ENCODE assay signal across 11 mouse cellular contexts in genomic region chr11:84150884-84151283, GRCm38 (mm10). TPM values are rescaled to one million over a fixed set of nuclear protein-coding genes. Genes with fewer than 3 reads are reported as not detected.
DNase-seq lines count a peak whose midpoint lies in the region; ATAC-seq lines count a peak whose summit lies in the region.
"Had no signal": no experiment of that assay in that cellular context is flagged by ENCODE, and none has a peak within 500 bp of the region (broad histone marks: within the 10 kb centered on the region; RNA-seq: fewer than 3 reads in every experiment).

No protein-coding gene starts in this region.

- H3K9ac ChIP-seq in hindbrain, embryonic 11.5 days (ENCODE audit: low read depth, low read length): no peak overlapping the region
- no peak overlapping the region for H3K9ac ChIP-seq in hindbrain, embryonic 13.5 days
- H3K9ac ChIP-seq: limb, embryonic 15.5 days had no signal

- 61% methylated on average over 2 of the region's 2 CpGs for WGBS in hindbrain, embryonic 11.5 days
- WGBS in hindbrain, embryonic 13.5 days: 75% methylated on average over 2 of the region's 2 CpGs

- H3K9me3 ChIP-seq in hindbrain, embryonic 11.5 days (ENCODE audit: control insufficient read depth, low read length): no peaks in the 10 kb centered on the region
- H3K9me3 ChIP-seq in hindbrain, embryonic 13.5 days: no peaks in the 10 kb centered on the region
- H3K9me3 ChIP-seq: embryonic facial prominence, embryonic 10.5 days; limb, embryonic 15.5 days had no signal

- no peak overlapping the region for H3K27ac ChIP-seq in hindbrain, embryonic 11.5 days (ENCODE audit: low read depth, low read length)
- H3K27ac ChIP-seq in hindbrain, embryonic 13.5 days: no peak overlapping the region
- H3K27ac ChIP-seq: embryonic facial prominence, embryonic 10.5 days; limb, embryonic 15.5 days had no signal

- H3K4me3 ChIP-seq in hindbrain, embryonic 11.5 days (ENCODE audit: low read depth, low read length): no peak overlapping the region
- H3K4me3 ChIP-seq in hindbrain, embryonic 13.5 days: no peak overlapping the region
- H3K4me3 ChIP-seq: embryonic facial prominence, embryonic 10.5 days; limb, embryonic 15.5 days had no signal

- H3K27me3 ChIP-seq in hindbrain, embryonic 11.5 days (ENCODE audit: control insufficient read depth, insufficient read depth, low read length): no peaks in the 10 kb centered on the region
- H3K27me3 ChIP-seq in hindbrain, embryonic 13.5 days: no peaks in the 10 kb centered on the region
- H3K27me3 ChIP-seq: limb, embryonic 15.5 days had no signal

- no peaks in the 10 kb centered on the region for H3K4me1 ChIP-seq in hindbrain, embryonic 11.5 days (replicated peaks; ENCODE audit: control insufficient read depth, insufficient read depth, low read length)
- no peaks in the 10 kb centered on the region for H3K4me1 ChIP-seq in hindbrain, embryonic 13.5 days (replicated peaks)
- H3K4me1 ChIP-seq: embryonic facial prominence, embryonic 10.5 days; limb, embryonic 15.5 days had no signal

- H3K36me3 ChIP-seq in hindbrain, embryonic 11.5 days (ENCODE audit: control insufficient read depth, insufficient read depth, low read length): no peaks in the 10 kb centered on the region
- H3K36me3 ChIP-seq in hindbrain, embryonic 13.5 days: no peaks in the 10 kb centered on the region
- H3K36me3 ChIP-seq: embryonic facial prominence, embryonic 10.5 days; limb, embryonic 15.5 days had no signal

- peak; percentile 10 for DNase-seq in hindbrain, embryonic 11.5 days (ENCODE audit: low spot score)
- DNase-seq in right cerebral cortex, postnatal 14 days: peak; percentile 9
- no peak for DNase-seq in right cerebral cortex, postnatal 25 days
- peak; percentile 25 for DNase-seq in c-Kit-positive CD71-negative TER-119-negative erythroid progenitor cells, embryonic 14.5 days (ENCODE audit: low read depth)
- DNase-seq in thymus, postnatal 36 days: peak; percentile 6 to 10
- no peak for DNase-seq in right cerebral cortex, postnatal 4 days
- DNase-seq in layer of hippocampus, adult 9-11 months: no peak

- ATAC-seq in hindbrain, embryonic 11.5 days (ENCODE audit: low FRiP score): no peak
- ATAC-seq in hindbrain, embryonic 13.5 days (ENCODE audit: low FRiP score): no peak

- no peak overlapping the region for H3K4me2 ChIP-seq in hindbrain, embryonic 11.5 days (replicated peaks; ENCODE audit: low read depth, low read length)
- no peak overlapping the region for H3K4me2 ChIP-seq in hindbrain, embryonic 13.5 days
- H3K4me2 ChIP-seq: limb, embryonic 15.5 days had no signal

RNA-seq across cellular contexts. Expression of gene Gm11437, which starts 16.4 kb away (rescaled TPM):
- polyA plus RNA-seq in hindbrain, embryonic 11.5 days (2014; fragmentation: Nextera tagmentation; extraction: Ambion mirVana): not detected in 2 replicates
- polyA plus RNA-seq in hindbrain, embryonic 13.5 days (2015; fragmentation: Nextera tagmentation; extraction: Ambion mirVana): 0.16 and 0.26 TPM in 2 replicates
- polyA plus RNA-seq: embryonic facial prominence, embryonic 10.5 days; heart, embryonic 16.5 days; limb, embryonic 15.5 days had no signal

RNA-seq across cellular contexts. Expression of gene Acaca, which starts 21.4 kb away (rescaled TPM):
- 31.1 and 35.3 TPM in 2 replicates for polyA plus RNA-seq in hindbrain, embryonic 11.5 days (2014; fragmentation: Nextera tagmentation; extraction: Ambion mirVana)
- 24.5 and 25.6 TPM in 2 replicates for polyA plus RNA-seq in hindbrain, embryonic 13.5 days (2015; fragmentation: Nextera tagmentation; extraction: Ambion mirVana)

RNA-seq across cellular contexts. Expression of gene Tada2a, which starts 21.5 kb away (rescaled TPM):
- polyA plus RNA-seq in hindbrain, embryonic 11.5 days (2014; fragmentation: Nextera tagmentation; extraction: Ambion mirVana): 32.7 and 34.7 TPM in 2 replicates
- polyA plus RNA-seq in hindbrain, embryonic 13.5 days (2015; fragmentation: Nextera tagmentation; extraction: Ambion mirVana): 30.0 and 30.4 TPM in 2 replicates

Comparison
In these comparisons a context has a peak if more than half of its experiments do, and no peak if none do; other contexts are left out.
1. DNase-seq: peak in hindbrain, embryonic 11.5 days (single experiment), right cerebral cortex, postnatal 14 days (single experiment), c-Kit-positive CD71-negative TER-119-negative erythroid progenitor cells, embryonic 14.5 days (single experiment) and thymus, postnatal 36 days (2 of 2); none in right cerebral cortex, postnatal 25 days (single experiment), right cerebral cortex, postnatal 4 days (single experiment) and layer of hippocampus, adult 9-11 months (single experiment).